Mouse (Mus musculus) stomach, postnatal 0 days (tissue): ENCODE data around the gene Hoxb6.

Source experiments
- CTCF ChIP-seq: IDR thresholded peaks from 2 replicates; pipeline ENCODE4 v1.5.1; 2016; ENCODE audit warnings: antibody characterized with exemption, low read depth, mild to moderate bottlenecking, moderate library complexity
- EP300 ChIP-seq: optimal IDR thresholded peaks from 2 replicates; pipeline ENCODE3; 2016; ENCODE audit warnings: antibody characterized with exemption

DNA sequence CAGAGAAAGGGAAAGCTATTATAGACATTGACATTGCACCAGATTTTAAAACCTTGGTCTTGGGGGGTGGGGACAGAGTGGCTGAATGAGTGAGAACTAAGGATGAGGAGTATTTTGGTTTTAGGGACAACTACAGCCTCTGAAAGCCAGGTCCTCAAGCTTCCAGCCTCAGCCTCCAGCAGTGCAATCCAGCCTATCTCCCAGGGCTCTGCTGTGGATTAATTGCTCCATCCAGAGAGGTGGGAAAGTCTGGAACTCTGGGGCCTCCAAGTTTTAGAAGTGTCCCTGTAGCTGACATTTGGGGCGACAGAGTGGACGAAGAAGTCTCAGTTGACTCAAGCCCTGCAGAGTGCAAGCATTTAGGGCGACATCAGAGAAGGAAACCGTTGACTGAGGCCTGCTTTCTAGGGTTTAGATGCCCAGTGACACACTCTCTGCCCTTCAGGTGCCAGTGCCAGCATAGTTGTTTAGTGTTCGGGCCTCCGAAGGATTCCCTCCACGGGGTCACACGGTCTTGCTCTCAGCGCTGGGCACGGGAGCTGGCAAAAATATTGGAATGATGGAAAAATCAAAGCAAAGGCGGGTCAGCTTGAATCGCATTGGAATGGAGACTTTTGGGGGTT, 21.6 kb downstream of the Hoxb6 start:
- TF ChIP-seq CTCF = no peak
- TF ChIP-seq EP300 = no peak
